Mouse (Mus musculus) embryonic facial prominence, embryonic 12.5 days (tissue): ENCODE results near the gene Ablim1. TPM values are rescaled to one million over a fixed set of nuclear protein-coding genes. Genes with fewer than 3 reads are reported as not detected.
A peak's percentile ranks its signal among the peaks of the same experiment; 100 is the strongest.

Source experiments
- ATAC-seq: fragments of 200-750 bp; cut with Nextera tagmentation; 2 replicates; pipeline ENCODE4 v1.8.0; 2017; ENCODE audit not compliant: insufficient number of reproducible peaks, insufficient read depth, low FRiP score, low TSS enrichment
- H3K27ac ChIP-seq: fragments of 300-500 bp; sonication (generic); 2 replicates; pipeline ENCODE4 v1.5.1; 2016; ENCODE audit warnings: mild to moderate bottlenecking
- H3K27me3 ChIP-seq: fragments of 300-500 bp; sonication (generic); 2 replicates; pipeline ENCODE4 v1.6.1; 2016; ENCODE audit warnings: mild to moderate bottlenecking, moderate library complexity
- H3K36me3 ChIP-seq: fragments of 300-500 bp; sonication (generic); 2 replicates; pipeline ENCODE4 v1.6.1; 2016; ENCODE audit warnings: mild to moderate bottlenecking
- H3K4me1 ChIP-seq: fragments of 300-500 bp; sonication (generic); 2 replicates; pipeline ENCODE4 v1.6.1; 2016
- H3K4me2 ChIP-seq: fragments of 300-500 bp; sonication (generic); replicated peaks from 2 replicates; pipeline ENCODE4 v1.6.1; 2016; ENCODE audit warnings: mild to moderate bottlenecking, moderate library complexity
- H3K4me3 ChIP-seq: fragments of 300-500 bp; sonication (generic); 2 replicates; pipeline ENCODE4 v1.5.1; 2016; ENCODE audit warnings: mild to moderate bottlenecking
- H3K9ac ChIP-seq: fragments of 300-500 bp; sonication (generic); 2 replicates; pipeline ENCODE4 v1.6.1; 2016; ENCODE audit warnings: mild to moderate bottlenecking, moderate library complexity
- H3K9me3 ChIP-seq: fragments of 300-500 bp; sonication (generic); 2 replicates; pipeline ENCODE4 v1.6.1; 2016; ENCODE audit warnings: mild to moderate bottlenecking, moderate library complexity
- WGBS: fragments of 180-500 bp; shearing (Covaris S2); methylation state at CpG from one replicate; pipeline ENCODE4 v1.1.7; 2016; 5-methylcytosine and 5-hydroxymethylcytosine counted together
- polyA plus RNA-seq: library from polyadenylated mRNA; unstranded; fragments of >200 nt; fragmentation: Nextera tagmentation; extraction: Ambion mirVana; gene quantifications from 2 replicates; pipeline ENCODE4 v1.2.1, GENCODE M21; 2016

Ablim1 gene
- polyA plus RNA-seq, 1 experiment from 2014 or later, result 32.0 TPM

DNA sequence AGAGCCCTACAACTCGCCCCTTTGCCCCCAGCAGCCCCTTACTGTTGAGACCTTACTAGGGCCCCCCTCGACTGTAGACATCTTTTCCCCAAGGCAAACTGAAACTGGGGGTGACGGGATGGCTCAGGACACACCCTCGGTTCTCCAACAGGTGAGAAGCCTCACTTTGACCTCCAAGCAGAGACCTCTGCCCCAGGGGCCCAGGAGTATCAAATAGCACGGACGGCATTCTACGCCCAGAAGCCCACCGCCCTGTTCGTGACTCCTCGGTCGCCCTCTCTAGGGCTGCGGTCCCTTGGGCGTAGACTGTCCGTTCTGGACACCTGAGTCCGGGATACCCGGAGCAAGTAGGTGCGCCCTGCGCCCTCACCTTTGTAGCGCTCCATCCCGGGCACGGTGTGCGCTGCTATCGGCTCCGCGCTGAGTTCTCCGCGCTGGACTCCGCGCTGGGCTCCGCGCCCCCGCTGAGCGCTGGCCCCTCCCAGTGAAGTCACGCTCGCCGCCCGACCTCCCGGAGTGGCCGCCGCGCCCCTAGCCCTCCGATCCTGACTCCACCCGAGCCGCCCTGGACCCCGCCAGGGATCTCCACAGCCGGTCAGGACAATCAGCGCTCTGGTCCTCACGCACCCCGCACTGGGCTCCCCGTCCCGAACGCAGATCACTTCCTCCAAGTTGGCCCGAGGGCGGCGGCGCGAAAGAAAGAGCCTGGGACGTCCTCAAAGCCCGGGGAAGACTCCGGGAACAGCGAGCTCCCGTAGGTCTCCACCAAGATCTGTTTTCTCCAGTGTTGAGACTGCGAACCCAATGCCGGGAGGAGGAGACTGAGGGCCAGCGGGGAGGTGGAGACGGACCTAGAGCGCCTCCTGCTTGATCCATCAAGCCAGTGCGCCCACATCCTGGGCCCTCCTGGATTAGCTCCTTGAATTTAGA is 306.7 kb downstream of the Ablim1 start, which contains the start of gene Afap1l2:
Gene Afap1l2, minus strand, starts transcription at position 448 of the 930 bp plus-strand sequence.
- peak; percentile 57; the same call in 1 of the 2 replicates for ATAC-seq
- no peaks in the 10 kb centered on the region for H3K9me3 ChIP-seq

DNA sequence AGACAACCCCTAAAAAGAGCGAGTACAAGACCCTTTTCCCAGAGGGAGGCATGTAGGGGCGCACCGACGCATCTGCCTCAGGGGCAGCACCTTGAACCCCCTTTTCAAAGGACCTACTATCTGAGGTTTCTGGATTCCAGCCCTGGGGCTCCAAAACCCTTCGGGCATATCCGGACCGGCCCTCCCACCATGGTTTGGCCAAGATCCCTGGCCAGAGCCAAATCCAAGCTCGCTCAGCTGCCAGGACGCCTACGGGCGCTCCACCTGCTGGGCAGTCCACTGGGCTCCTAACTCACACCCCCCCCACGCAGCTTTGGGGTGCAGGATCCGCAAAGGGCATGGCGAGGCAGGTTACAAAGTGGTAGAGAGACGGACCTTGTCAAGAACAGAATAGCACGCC is 307.4 kb downstream of the Ablim1 start:
- no peaks in the 10 kb centered on the region for H3K9me3 ChIP-seq
- peak overlapping the region; percentile 86 for H3K4me2 ChIP-seq
- peak overlapping the region; percentile 57; the same call in 1 of the 2 replicates for H3K9ac ChIP-seq
- peaks cover 26% of the 10 kb centered on the region for H3K27me3 ChIP-seq
- no peak overlapping the region for H3K27ac ChIP-seq
- H3K36me3 ChIP-seq, result no peaks in the 10 kb centered on the region
- peak overlapping the region; percentile 52 for H3K4me3 ChIP-seq
- ATAC-seq, result no peak
- 68% methylated on average over 16 of the region's 16 CpGs for WGBS
- H3K4me1 ChIP-seq, result peaks cover 38% of the 10 kb centered on the region

More for the DNA sequence above, 306.7 kb downstream of the Ablim1 start, which contains the start of gene Afap1l2:
- Histone ChIP-seq H3K27ac (no peak within 1 kb of the TSS), H3K4me3 (peak within 1 kb of the TSS; percentile 52), H3K4me2 (peak within 1 kb of the TSS; percentile 86), H3K27me3 (peaks cover 26% of the 10 kb centered on the region), H3K9ac (peak within 1 kb of the TSS; percentile 57), H3K36me3 (no peaks in the 10 kb centered on the region), H3K4me1 (peaks cover 34% of the 10 kb centered on the region)
- WGBS, result 2% methylated on average over 68 of the region's 68 CpGs

DNA sequence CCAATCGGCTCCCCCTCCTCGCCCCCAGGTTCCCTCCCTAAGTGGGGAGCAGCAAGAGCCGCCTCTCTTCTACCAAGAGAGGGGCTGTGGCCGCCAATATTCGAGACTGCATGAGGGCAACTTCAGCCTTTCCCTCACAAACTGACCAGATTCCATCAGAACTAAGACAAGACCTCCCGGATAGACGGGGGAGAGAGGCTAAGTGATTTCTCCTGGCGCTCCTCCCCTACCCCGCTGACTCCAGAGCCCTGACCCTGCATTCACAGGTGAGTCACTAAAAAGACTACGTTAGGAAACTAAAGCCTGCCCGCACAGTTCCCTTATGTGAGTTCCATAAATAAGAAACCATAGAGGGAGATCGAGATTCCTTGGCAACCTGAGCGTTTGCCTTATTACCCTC is 307.9 kb downstream of the Ablim1 start:
- H3K4me3 ChIP-seq, result peak overlapping the region; percentile 52; the same call in 1 of the 2 replicates
- no peak for ATAC-seq
- H3K36me3 ChIP-seq, result no peaks in the 10 kb centered on the region
- H3K9ac ChIP-seq, result no peak overlapping the region
- 44% methylated on average over 13 of the region's 13 CpGs for WGBS
- H3K27me3 ChIP-seq, result peaks cover 26% of the 10 kb centered on the region
- peaks cover 38% of the 10 kb centered on the region for H3K4me1 ChIP-seq
- no peak overlapping the region for H3K4me2 ChIP-seq
- H3K27ac ChIP-seq, result no peak overlapping the region
- H3K9me3 ChIP-seq, result no peaks in the 10 kb centered on the region

DNA sequence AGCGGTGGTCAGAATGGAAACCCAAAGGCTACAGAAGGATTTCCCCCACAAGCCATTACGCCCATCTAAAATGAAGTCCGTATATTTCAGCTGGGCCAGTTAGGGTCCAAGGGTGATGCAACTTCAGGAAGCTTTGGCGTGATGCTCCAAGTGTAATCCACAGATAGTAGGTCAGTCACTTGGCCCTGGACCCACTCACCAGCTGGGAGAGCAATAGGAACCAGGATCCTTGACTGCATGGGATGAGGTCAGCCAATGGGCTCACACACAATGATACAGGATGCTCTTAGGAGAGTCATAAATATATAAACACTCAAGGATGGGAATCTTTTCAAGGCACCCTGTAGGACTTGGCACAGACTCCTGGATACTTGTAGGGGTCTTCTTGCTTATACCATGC is 309.7 kb downstream of the Ablim1 start:
- H3K36me3 ChIP-seq, result no peaks in the 10 kb centered on the region
- no peak overlapping the region for H3K4me2 ChIP-seq
- H3K9ac ChIP-seq, result no peak overlapping the region
- 92% methylated on average over 4 of the region's 4 CpGs for WGBS
- ATAC-seq, result no peak
- peaks cover 26% of the 10 kb centered on the region for H3K27me3 ChIP-seq
- peaks cover 29% of the 10 kb centered on the region for H3K4me1 ChIP-seq
- H3K4me3 ChIP-seq, result no peak overlapping the region
- H3K9me3 ChIP-seq, result no peaks in the 10 kb centered on the region
- H3K27ac ChIP-seq, result no peak overlapping the region

DNA sequence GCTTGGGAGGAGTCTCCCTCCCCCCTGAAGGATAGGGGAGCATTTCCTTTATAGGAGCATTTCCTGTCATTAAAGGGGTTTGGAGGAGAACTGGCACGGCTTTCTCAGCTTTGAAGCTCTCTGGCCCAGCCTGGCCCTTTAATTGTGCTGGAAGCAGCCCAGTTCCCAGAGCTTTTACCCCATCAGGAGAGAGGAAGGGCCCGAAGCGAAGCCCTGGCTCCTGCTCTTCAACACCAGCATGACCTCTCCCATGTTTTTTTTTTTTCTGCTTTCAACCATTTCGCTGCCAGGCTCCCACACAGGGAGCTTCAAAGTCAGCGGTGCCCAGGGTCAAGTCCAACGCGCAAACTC is 311.3 kb downstream of the Ablim1 start:
- H3K4me1 ChIP-seq, result peaks cover 30% of the 10 kb centered on the region
- ATAC-seq, result no peak
- H3K4me3 ChIP-seq, result no peak overlapping the region
- H3K9me3 ChIP-seq, result no peaks in the 10 kb centered on the region
- WGBS, result 42% methylated on average over 7 of the region's 7 CpGs
- H3K27me3 ChIP-seq, result peaks cover 22% of the 10 kb centered on the region
- no peak overlapping the region for H3K4me2 ChIP-seq
- H3K27ac ChIP-seq, result no peak overlapping the region
- no peaks in the 10 kb centered on the region for H3K36me3 ChIP-seq
- no peak overlapping the region for H3K9ac ChIP-seq

DNA sequence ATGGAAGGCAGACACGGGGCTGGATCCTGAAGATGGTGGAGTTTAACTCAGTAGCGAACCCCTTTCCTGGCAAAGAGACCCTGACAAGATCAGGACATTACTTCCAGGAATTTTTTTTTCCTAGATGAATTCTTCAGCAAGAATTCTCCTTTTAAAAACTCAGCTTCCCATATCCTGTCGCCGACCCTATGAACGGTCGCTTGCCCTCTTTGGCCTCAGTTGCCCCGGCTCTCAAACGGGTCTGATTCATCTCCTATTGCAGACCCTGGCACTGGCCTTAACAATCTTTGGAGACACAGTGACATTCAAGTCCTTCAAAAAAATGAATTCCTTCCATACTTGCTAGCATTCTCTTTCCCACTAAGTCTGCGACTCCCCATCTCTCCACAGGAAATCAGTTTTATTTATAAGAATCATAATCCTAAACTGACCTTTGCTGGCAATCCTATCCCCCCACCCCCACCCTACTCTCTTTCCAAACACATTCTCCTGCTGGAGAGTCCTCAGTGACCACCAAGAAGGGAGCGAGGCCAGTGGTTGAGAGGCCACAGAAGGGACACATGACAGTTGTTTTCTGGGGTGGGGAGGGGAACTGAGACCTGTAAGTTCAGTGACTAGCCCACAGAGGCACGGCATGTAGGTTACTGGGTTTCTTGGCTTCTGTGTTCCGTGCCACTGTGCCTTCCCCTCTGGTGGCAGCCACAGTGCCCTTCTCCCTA is 311.8 kb downstream of the Ablim1 start:
- Histone ChIP-seq H3K27ac (no peak overlapping the region; the same call in 1 of the 2 replicates), H3K9ac (no peak overlapping the region), H3K9me3 (no peaks in the 10 kb centered on the region), H3K4me3 (no peak overlapping the region), H3K4me1 (peaks cover 33% of the 10 kb centered on the region), H3K27me3 (peaks cover 18% of the 10 kb centered on the region), H3K4me2 (no peak overlapping the region), H3K36me3 (no peaks in the 10 kb centered on the region)
- ATAC-seq, result no peak
- 60% methylated on average over 12 of the region's 12 CpGs for whole genome bisulfite sequencing

DNA sequence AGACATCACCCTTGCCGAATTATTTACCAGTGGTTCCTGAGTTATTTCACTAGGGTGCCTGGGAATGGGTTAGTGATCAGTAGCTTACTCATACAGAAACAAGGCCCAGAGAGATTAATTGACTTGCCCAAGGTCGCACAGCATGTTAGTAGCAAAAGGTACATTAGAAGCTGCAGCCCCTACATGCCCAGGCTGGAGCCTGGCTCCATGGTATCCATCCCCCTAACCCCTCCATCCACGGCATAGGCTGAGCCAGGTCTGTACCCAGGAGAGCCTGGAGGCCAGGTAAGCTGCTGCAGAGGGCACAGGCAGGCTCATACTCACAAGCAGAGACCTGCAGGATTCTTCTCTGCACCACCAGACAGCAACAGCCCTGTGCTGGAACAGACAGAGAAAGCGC is 312.8 kb downstream of the Ablim1 start:
- Histone ChIP-seq H3K9me3 (no peaks in the 10 kb centered on the region), H3K36me3 (no peaks in the 10 kb centered on the region), H3K27ac (no peak overlapping the region), H3K4me3 (no peak overlapping the region), H3K4me1 (peaks cover 33% of the 10 kb centered on the region), H3K27me3 (peaks cover 9% of the 10 kb centered on the region), H3K9ac (no peak overlapping the region), H3K4me2 (no peak overlapping the region)
- WGBS, result 85% methylated on average over 4 of the region's 4 CpGs
- no peak for ATAC-seq

DNA sequence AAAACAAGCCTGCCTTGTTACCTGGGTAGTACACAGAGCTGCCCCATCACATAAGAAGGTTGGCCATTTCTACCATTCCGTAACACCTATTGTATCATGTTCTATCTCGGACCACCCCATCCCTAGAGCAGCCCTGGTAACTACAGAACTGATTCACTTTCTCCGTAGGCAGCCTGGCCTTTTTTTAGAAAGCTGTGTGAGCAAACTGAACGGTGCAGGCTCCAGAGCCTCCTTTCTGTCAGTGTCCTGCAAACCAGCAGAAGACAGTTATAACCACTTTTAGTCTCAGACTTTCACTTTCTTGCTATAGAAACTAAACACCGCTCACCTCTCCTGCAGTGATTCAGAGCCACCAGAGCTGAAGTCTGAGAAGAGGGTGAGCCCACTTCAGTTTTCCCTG is 314.1 kb downstream of the Ablim1 start:
- Histone ChIP-seq H3K9ac (no peak overlapping the region), H3K9me3 (no peaks in the 10 kb centered on the region), H3K27ac (no peak overlapping the region), H3K4me2 (no peak overlapping the region), H3K4me3 (no peak overlapping the region), H3K36me3 (no peaks in the 10 kb centered on the region), H3K4me1 (peaks cover 36% of the 10 kb centered on the region), H3K27me3 (peaks cover 3% of the 10 kb centered on the region; the same call in 1 of the 2 replicates)
- 87% methylated on average over 5 of the region's 5 CpGs for WGBS
- ATAC-seq, result no peak

DNA sequence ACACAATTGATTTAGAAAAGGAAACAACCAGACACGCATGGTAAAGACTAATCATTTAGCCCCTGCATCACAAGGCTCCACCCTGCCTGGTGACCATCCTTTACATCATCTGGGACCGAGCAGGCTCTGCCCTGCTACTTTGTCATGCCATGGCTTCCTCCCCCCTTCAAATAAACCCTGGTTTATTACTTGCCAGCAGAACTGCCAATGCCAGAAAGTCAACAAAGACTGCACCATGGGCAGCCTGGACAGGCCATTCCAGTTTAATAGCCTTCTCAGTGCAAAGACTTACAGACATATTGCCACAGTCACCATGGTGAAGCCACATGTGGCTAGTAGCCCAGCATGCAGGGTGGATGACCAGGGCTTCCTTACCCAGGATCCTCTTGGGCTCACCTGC is 314.9 kb downstream of the Ablim1 start:
- H3K4me3 ChIP-seq, result no peak overlapping the region
- H3K4me2 ChIP-seq, result no peak overlapping the region
- WGBS, result 69% methylated on average over 2 of the region's 2 CpGs
- H3K27ac ChIP-seq, result peak overlapping the region; percentile 85; the same call in 1 of the 2 replicates
- peaks cover 3% of the 10 kb centered on the region; the same call in 1 of the 2 replicates for H3K27me3 ChIP-seq
- no peak overlapping the region for H3K9ac ChIP-seq
- peaks cover 36% of the 10 kb centered on the region for H3K4me1 ChIP-seq
- no peak for ATAC-seq
- H3K9me3 ChIP-seq, result no peaks in the 10 kb centered on the region
- no peaks in the 10 kb centered on the region for H3K36me3 ChIP-seq

DNA sequence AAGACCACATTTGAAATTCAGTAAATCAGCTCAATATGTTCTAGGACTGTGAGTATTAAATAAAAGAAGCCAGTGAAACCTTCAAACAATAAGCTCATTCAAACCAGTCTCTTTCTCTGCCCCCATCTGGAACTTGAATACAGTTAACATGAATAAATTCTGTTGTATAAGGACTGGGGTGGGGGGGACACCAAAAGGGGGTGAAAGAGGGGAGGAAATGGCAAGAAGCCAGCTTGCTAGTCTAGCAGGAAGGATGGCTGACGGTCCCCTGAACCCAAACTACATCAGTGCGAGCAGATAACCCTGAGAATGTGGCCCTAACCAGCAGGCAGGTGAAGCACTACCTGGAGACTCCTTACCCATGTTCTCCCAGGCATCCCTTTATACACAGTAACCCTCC is 315.8 kb downstream of the Ablim1 start:
- H3K4me1 ChIP-seq, result peaks cover 41% of the 10 kb centered on the region

DNA sequence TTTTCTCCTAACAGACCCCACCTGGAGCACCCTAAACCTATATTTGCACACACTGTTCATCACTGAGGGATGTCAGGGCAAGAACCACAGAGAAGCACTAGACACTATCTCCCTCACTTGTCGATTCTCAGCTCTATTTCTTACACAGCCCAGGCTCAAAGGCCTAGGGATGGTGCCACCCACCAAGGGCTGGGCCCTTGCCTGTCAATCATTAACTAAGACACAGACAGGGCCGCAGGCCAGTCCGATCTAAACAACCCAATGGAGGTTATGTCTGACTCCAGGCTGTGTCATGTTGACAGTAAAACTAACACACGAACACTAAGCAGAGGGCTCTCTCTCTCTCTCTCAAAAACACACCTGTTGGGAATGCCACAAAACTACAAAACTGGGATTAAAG is 316.4 kb downstream of the Ablim1 start:
- Histone ChIP-seq H3K4me1 (peaks cover 37% of the 10 kb centered on the region), H3K4me2 (no peak overlapping the region), H3K27ac (peak overlapping the region; percentile 85), H3K9ac (no peak overlapping the region), H3K27me3 (peaks cover 3% of the 10 kb centered on the region; the same call in 1 of the 2 replicates), H3K9me3 (no peaks in the 10 kb centered on the region), H3K4me3 (no peak overlapping the region), H3K36me3 (no peaks in the 10 kb centered on the region)
- WGBS, result 80% methylated on average over 4 of the region's 4 CpGs
- ATAC-seq, result no peak

More for the DNA sequence above, 315.8 kb downstream of the Ablim1 start:
- H3K27ac ChIP-seq, result peak overlapping the region; percentile 85
- ATAC-seq, result no peak
- H3K4me3 ChIP-seq, result no peak overlapping the region
- no peaks in the 10 kb centered on the region for H3K9me3 ChIP-seq
- H3K27me3 ChIP-seq, result peaks cover 3% of the 10 kb centered on the region; the same call in 1 of the 2 replicates
- no peak overlapping the region for H3K4me2 ChIP-seq
- 68% methylated on average over 2 of the region's 2 CpGs for WGBS
- H3K9ac ChIP-seq, result no peak overlapping the region
- no peaks in the 10 kb centered on the region for H3K36me3 ChIP-seq
